Comparison of ENCODE assay signal across 22 mouse cellular contexts in the genomic region with DNA sequence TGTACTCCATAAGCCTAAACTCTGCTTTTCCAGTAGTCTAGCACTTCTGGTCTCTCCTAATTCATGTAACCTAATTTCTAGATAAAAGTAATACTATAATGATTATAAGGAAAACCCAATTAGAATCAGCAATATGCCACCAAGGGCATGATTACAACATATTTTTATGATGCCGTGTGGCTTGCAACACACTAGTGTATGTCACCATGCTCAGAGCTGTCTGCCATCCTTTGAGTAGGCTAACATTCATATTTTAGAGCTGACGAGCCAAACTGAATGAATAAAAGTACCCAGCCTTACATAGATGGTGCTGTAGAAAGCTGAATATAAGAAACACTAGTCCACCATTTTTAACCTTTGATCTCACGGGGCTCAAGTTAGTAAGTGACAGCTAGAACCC.
"Had no signal": no experiment of that assay in that cellular context is flagged by ENCODE, and none has a peak within 500 bp of the region (broad histone marks: within the 10 kb centered on the region; RNA-seq: fewer than 3 reads in every experiment).

No protein-coding gene starts in this region.

- H3K4me3 ChIP-seq: lung, embryonic 15.5 days; megakaryocyte, embryonic 14.5 days; midbrain, embryonic 13.5 days; midbrain, embryonic 15.5 days; myocyte; neural tube, embryonic 13.5 days; neural tube, embryonic 15.5 days had no signal

- H3K27ac ChIP-seq: lung, embryonic 15.5 days; macrophage; midbrain, embryonic 13.5 days; midbrain, embryonic 15.5 days; neural tube, embryonic 13.5 days; neural tube, embryonic 15.5 days had no signal

- H3K36me3 ChIP-seq: lung, embryonic 15.5 days; midbrain, embryonic 13.5 days; midbrain, embryonic 15.5 days; neural tube, embryonic 13.5 days; neural tube, embryonic 15.5 days had no signal

- H3K4me2 ChIP-seq: lung, embryonic 15.5 days; midbrain, embryonic 11.5 days; midbrain, embryonic 13.5 days; midbrain, embryonic 15.5 days; neural tube, embryonic 13.5 days; neural tube, embryonic 15.5 days had no signal

- ATAC-seq: liver, postnatal 0 days; lung, postnatal 0 days; midbrain, embryonic 13.5 days; midbrain, embryonic 15.5 days had no signal

- DNase-seq: liver, postnatal 0 days; lung, adult 2 months; lung, postnatal 14 days; lung, postnatal 36 days; retina, postnatal 1 day; right cerebral cortex, adult 18-20 months; right cerebral cortex, postnatal 25 days; right cerebral cortex, postnatal 4 days; spleen, adult 18-20 months; thymus, adult 18-20 months; thymus, postnatal 14 days; thymus, postnatal 36 days had no signal

- H3K27me3 ChIP-seq: lung, embryonic 15.5 days; megakaryocyte, embryonic 14.5 days; midbrain, embryonic 13.5 days; midbrain, embryonic 15.5 days; neural tube, embryonic 13.5 days; neural tube, embryonic 15.5 days had no signal

- H3K9me3 ChIP-seq: lung, embryonic 15.5 days had no signal

- H3K9ac ChIP-seq: liver, postnatal 0 days; lung, embryonic 15.5 days; midbrain, embryonic 13.5 days; midbrain, embryonic 15.5 days; neural tube, embryonic 13.5 days; neural tube, embryonic 15.5 days had no signal

- H3K4me1 ChIP-seq: lung, embryonic 15.5 days; megakaryocyte, embryonic 14.5 days; midbrain, embryonic 13.5 days; midbrain, embryonic 15.5 days; neural tube, embryonic 13.5 days; neural tube, embryonic 15.5 days had no signal
